Mouse (Mus musculus) c-Kit-positive CD71-positive TER-119-positive erythroid progenitor cells, embryonic 14.5 days (primary cell): ENCODE measurements around the gene Boll.

Source experiments
- DNase-seq: peaks from one replicate; pipeline ENCODE4 v3.0.0-alpha.2; 2013; ENCODE audit warnings: low spot score

The Boll gene

GRCm38 (mm10) chr1:55238496-55238895 lies 124.8 kb downstream of the Boll start:
- DNase-seq = no peak

- DNase-seq = peak; percentile 33
These were observed 125.6 kb downstream of the Boll start for GRCm38 (mm10) chr1:55237643-55238161.

- peak; percentile 94 for DNase-seq
These were observed 126.2 kb downstream of the Boll start, which contains the start of gene Mars2 for GRCm38 (mm10) chr1:55236890-55237642. Mars2 (plus strand) TSS chr1:55237177.

GRCm38 (mm10) chr1:55236487-55236886 lies 126.8 kb downstream of the Boll start:
- DNase-seq = no peak

GRCm38 (mm10) chr1:55234910-55235520 lies 128.3 kb downstream of the Boll start:
- DNase-seq = no peak

- DNase-seq = no peak
These were observed 134.9 kb downstream of the Boll start for GRCm38 (mm10) chr1:55228256-55228884.

- no peak for DNase-seq
These were observed 135.9 kb downstream of the Boll start for GRCm38 (mm10) chr1:55227376-55227775.

GRCm38 (mm10) chr1:55226011-55226857 lies 137.0 kb downstream of the Boll start, which contains the start of gene Rftn2:
Rftn2 (minus strand) TSS chr1:55226782.
- DNase-seq = no peak

GRCm38 (mm10) chr1:55225398-55225797 lies 137.9 kb downstream of the Boll start:
- DNase-seq = no peak

GRCm38 (mm10) chr1:55224111-55224510 lies 139.2 kb downstream of the Boll start:
- DNase-seq = no peak

GRCm38 (mm10) chr1:55223026-55223425 lies 140.2 kb downstream of the Boll start:
- DNase-seq = no peak

- no peak for DNase-seq
These were observed 141.9 kb downstream of the Boll start for GRCm38 (mm10) chr1:55221352-55221751.

GRCm38 (mm10) chr1:55217191-55217590 lies 146.1 kb downstream of the Boll start:
- no peak for DNase-seq

- DNase-seq = no peak
These were observed 148.0 kb downstream of the Boll start for GRCm38 (mm10) chr1:55215185-55215813.

- DNase-seq = no peak
These were observed 149.3 kb downstream of the Boll start for GRCm38 (mm10) chr1:55213936-55214335.

GRCm38 (mm10) chr1:55213475-55213874 lies 149.8 kb downstream of the Boll start:
- no peak for DNase-seq

GRCm38 (mm10) chr1:55212771-55213170 lies 150.5 kb downstream of the Boll start:
- DNase-seq = no peak

- no peak for DNase-seq
These were observed 152.2 kb downstream of the Boll start for GRCm38 (mm10) chr1:55211081-55211480.

GRCm38 (mm10) chr1:55210202-55210965 lies 152.9 kb downstream of the Boll start:
- DNase-seq = peak; percentile 7

GRCm38 (mm10) chr1:55208500-55209140 lies 154.6 kb downstream of the Boll start:
- DNase-seq = no peak
